Mouse (Mus musculus) lung, postnatal 0 days (tissue): ENCODE results near the gene Rnh1.

Experiments used
- CTCF ChIP-seq: IDR thresholded peaks from 2 replicates; pipeline ENCODE4 v1.5.1; 2016; ENCODE audit warnings: antibody characterized with exemption, mild to moderate bottlenecking
- EP300 ChIP-seq: IDR thresholded peaks from 2 replicates; pipeline ENCODE4 v1.6.1; 2016; ENCODE audit warnings: antibody characterized with exemption, mild to moderate bottlenecking, control low read depth

DNA sequence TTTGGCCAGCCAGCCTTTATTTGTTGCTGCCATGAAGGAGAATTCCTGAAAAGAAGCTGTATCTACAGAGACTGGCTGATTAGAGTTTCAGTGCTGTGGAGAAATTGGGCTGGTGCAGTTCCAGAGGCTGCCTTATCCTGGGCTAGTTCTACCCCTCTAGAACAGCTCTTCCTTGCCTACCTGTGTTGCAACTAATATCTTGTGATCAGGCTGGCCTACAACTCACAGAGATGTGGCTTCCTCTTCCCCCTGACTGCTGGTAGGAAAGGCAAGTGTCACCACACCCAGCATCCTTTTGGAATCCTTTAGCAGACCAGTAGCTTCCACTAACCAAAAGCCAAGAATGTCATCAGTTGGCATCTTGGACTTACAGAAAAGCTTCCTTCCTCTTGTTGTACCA, 2.8 kb downstream of the Rnh1 start:
- TF ChIP-seq CTCF (no peak), EP300 (no peak)
